Mouse (Mus musculus): Measurements from ENCODE around the gene Prex1. TPM values are rescaled to one million over a fixed set of nuclear protein-coding genes. Genes with fewer than 3 reads are reported as not detected.
"Not testable (repeated sequence)": the region's sequence is repeated elsewhere in the genome, so short reads cannot be mapped to it uniquely, and the experiment has no call there.

Gene Prex1
- polyA plus RNA-seq, 1 experiment: 20.1 TPM

GRCm38 (mm10) chr2:166732146-166732545 is 18.5 kb upstream of the Prex1 start:
- H3K36me3 ChIP-seq (ENCODE audit: control insufficient read depth, insufficient read depth, low read length): no peaks in the 10 kb centered on the region
- no peak overlapping the region for H3K4me3 ChIP-seq (ENCODE audit: low read depth, low read length)
- H3K27me3 ChIP-seq (ENCODE audit: control insufficient read depth, insufficient read depth, low read length): no peaks in the 10 kb centered on the region
- H3K27ac ChIP-seq (ENCODE audit: insufficient read depth, low read depth, low read length): no peak overlapping the region
- 87% methylated on average over 4 of the region's 4 CpGs for WGBS
- H3K4me1 ChIP-seq (ENCODE audit: control insufficient read depth, insufficient read depth, insufficient read length, low read length): peaks cover 4% of the 10 kb centered on the region; the same call in 1 of the 2 replicates
- no peak for TF ChIP-seq CTCF (IDR thresholded peaks at IDR 0.05; ENCODE audit: extremely low read depth, insufficient read length, insufficient replicate concordance, low read depth, low read length)
- TF ChIP-seq POLR2A (IDR thresholded peaks at IDR 0.05; ENCODE audit: low read depth, low read length): no peak

- not testable (repeated sequence) for H3K4me3 ChIP-seq (ENCODE audit: low read depth, low read length); H3K27me3 ChIP-seq (ENCODE audit: control insufficient read depth, insufficient read depth, low read length); H3K27ac ChIP-seq (ENCODE audit: insufficient read depth, low read depth, low read length); H3K36me3 ChIP-seq (ENCODE audit: control insufficient read depth, insufficient read depth, low read length); H3K4me1 ChIP-seq (ENCODE audit: control insufficient read depth, insufficient read depth, insufficient read length, low read length)
- WGBS: 59% methylated on average over 1 of the region's 1 CpGs
Observed at GRCm38 (mm10) chr2:166731102-166731883, 17.7 kb upstream of the Prex1 start.

GRCm38 (mm10) chr2:166730567-166730915 is 16.9 kb upstream of the Prex1 start:
- Histone ChIP-seq H3K4me3 (ENCODE audit: low read depth, low read length) (no peak overlapping the region), H3K27ac (ENCODE audit: insufficient read depth, low read depth, low read length) (peak overlapping the region; percentile 48), H3K27me3 (ENCODE audit: control insufficient read depth, insufficient read depth, low read length) (no peaks in the 10 kb centered on the region), H3K36me3 (ENCODE audit: control insufficient read depth, insufficient read depth, low read length) (no peaks in the 10 kb centered on the region), H3K4me1 (ENCODE audit: control insufficient read depth, insufficient read depth, insufficient read length, low read length) (peaks cover 4% of the 10 kb centered on the region; the same call in 1 of the 2 replicates)
- TF ChIP-seq POLR2A (IDR thresholded peaks at IDR 0.05; ENCODE audit: low read depth, low read length) (no peak), CTCF (IDR thresholded peaks at IDR 0.05; ENCODE audit: extremely low read depth, insufficient read length, insufficient replicate concordance, low read depth, low read length) (no peak)
- 76% methylated on average over 6 of the region's 6 CpGs for WGBS

- WGBS: 55% methylated on average over 19 of the region's 19 CpGs
- no peaks in the 10 kb centered on the region for H3K27me3 ChIP-seq (ENCODE audit: control insufficient read depth, insufficient read depth, low read length)
- peak overlapping the region; percentile 54 for H3K27ac ChIP-seq (ENCODE audit: insufficient read depth, low read depth, low read length)
- no peak overlapping the region for H3K4me3 ChIP-seq (ENCODE audit: low read depth, low read length)
- H3K4me1 ChIP-seq (ENCODE audit: control insufficient read depth, insufficient read depth, insufficient read length, low read length): peaks cover 4% of the 10 kb centered on the region; the same call in 1 of the 2 replicates
- no peak for TF ChIP-seq POLR2A (IDR thresholded peaks at IDR 0.05; ENCODE audit: low read depth, low read length)
- TF ChIP-seq CTCF (IDR thresholded peaks at IDR 0.05; ENCODE audit: extremely low read depth, insufficient read length, insufficient replicate concordance, low read depth, low read length): no peak
- H3K36me3 ChIP-seq (ENCODE audit: control insufficient read depth, insufficient read depth, low read length): no peaks in the 10 kb centered on the region
Observed at GRCm38 (mm10) chr2:166729656-166730566, 16.3 kb upstream of the Prex1 start.

GRCm38 (mm10) chr2:166729045-166729444 is 15.4 kb upstream of the Prex1 start:
- H3K4me3 ChIP-seq (ENCODE audit: low read depth, low read length): no peak overlapping the region
- H3K27ac ChIP-seq (ENCODE audit: insufficient read depth, low read depth, low read length): no peak overlapping the region
- H3K4me1 ChIP-seq (ENCODE audit: control insufficient read depth, insufficient read depth, insufficient read length, low read length): peaks cover 4% of the 10 kb centered on the region; the same call in 1 of the 2 replicates
- H3K27me3 ChIP-seq (ENCODE audit: control insufficient read depth, insufficient read depth, low read length): no peaks in the 10 kb centered on the region
- no peak for TF ChIP-seq POLR2A (IDR thresholded peaks at IDR 0.05; ENCODE audit: low read depth, low read length)
- TF ChIP-seq CTCF (IDR thresholded peaks at IDR 0.05; ENCODE audit: extremely low read depth, insufficient read length, insufficient replicate concordance, low read depth, low read length): no peak
- no peaks in the 10 kb centered on the region for H3K36me3 ChIP-seq (ENCODE audit: control insufficient read depth, insufficient read depth, low read length)
- 61% methylated on average over 3 of the region's 3 CpGs for WGBS

- Histone ChIP-seq H3K27ac (ENCODE audit: insufficient read depth, low read depth, low read length) (no peak overlapping the region), H3K27me3 (ENCODE audit: control insufficient read depth, insufficient read depth, low read length) (no peaks in the 10 kb centered on the region), H3K4me3 (ENCODE audit: low read depth, low read length) (no peak overlapping the region), H3K36me3 (ENCODE audit: control insufficient read depth, insufficient read depth, low read length) (no peaks in the 10 kb centered on the region), H3K4me1 (ENCODE audit: control insufficient read depth, insufficient read depth, insufficient read length, low read length) (peaks cover 4% of the 10 kb centered on the region; the same call in 1 of the 2 replicates)
- TF ChIP-seq CTCF (IDR thresholded peaks at IDR 0.05; ENCODE audit: extremely low read depth, insufficient read length, insufficient replicate concordance, low read depth, low read length): no peak
- no peak for TF ChIP-seq POLR2A (IDR thresholded peaks at IDR 0.05; ENCODE audit: low read depth, low read length)
- 49% methylated on average over 3 of the region's 3 CpGs for WGBS
Observed at GRCm38 (mm10) chr2:166728261-166728680, 14.6 kb upstream of the Prex1 start.

GRCm38 (mm10) chr2:166727790-166728189 is 14.2 kb upstream of the Prex1 start:
- peaks cover 4% of the 10 kb centered on the region; the same call in 1 of the 2 replicates for H3K4me1 ChIP-seq (ENCODE audit: control insufficient read depth, insufficient read depth, insufficient read length, low read length)
- H3K27me3 ChIP-seq (ENCODE audit: control insufficient read depth, insufficient read depth, low read length): no peaks in the 10 kb centered on the region
- no peak overlapping the region for H3K27ac ChIP-seq (ENCODE audit: insufficient read depth, low read depth, low read length)
- TF ChIP-seq CTCF (IDR thresholded peaks at IDR 0.05; ENCODE audit: extremely low read depth, insufficient read length, insufficient replicate concordance, low read depth, low read length) (no peak), POLR2A (IDR thresholded peaks at IDR 0.05; ENCODE audit: low read depth, low read length) (no peak)
- no peaks in the 10 kb centered on the region for H3K36me3 ChIP-seq (ENCODE audit: control insufficient read depth, insufficient read depth, low read length)
- H3K4me3 ChIP-seq (ENCODE audit: low read depth, low read length): no peak overlapping the region
- WGBS: 86% methylated on average over 10 of the region's 10 CpGs

Measured in small intestine, adult 2 months (tissue).